Mouse (Mus musculus): ENCODE measurements around the gene Tuba1a. TPM values are rescaled to one million over a fixed set of nuclear protein-coding genes. Genes with fewer than 3 reads are reported as not detected.
A peak's percentile ranks its signal among the peaks of the same experiment; 100 is the strongest.

Gene Tuba1a
- polyA plus RNA-seq, 1 experiment from 2014 or later: 945 TPM

DNA sequence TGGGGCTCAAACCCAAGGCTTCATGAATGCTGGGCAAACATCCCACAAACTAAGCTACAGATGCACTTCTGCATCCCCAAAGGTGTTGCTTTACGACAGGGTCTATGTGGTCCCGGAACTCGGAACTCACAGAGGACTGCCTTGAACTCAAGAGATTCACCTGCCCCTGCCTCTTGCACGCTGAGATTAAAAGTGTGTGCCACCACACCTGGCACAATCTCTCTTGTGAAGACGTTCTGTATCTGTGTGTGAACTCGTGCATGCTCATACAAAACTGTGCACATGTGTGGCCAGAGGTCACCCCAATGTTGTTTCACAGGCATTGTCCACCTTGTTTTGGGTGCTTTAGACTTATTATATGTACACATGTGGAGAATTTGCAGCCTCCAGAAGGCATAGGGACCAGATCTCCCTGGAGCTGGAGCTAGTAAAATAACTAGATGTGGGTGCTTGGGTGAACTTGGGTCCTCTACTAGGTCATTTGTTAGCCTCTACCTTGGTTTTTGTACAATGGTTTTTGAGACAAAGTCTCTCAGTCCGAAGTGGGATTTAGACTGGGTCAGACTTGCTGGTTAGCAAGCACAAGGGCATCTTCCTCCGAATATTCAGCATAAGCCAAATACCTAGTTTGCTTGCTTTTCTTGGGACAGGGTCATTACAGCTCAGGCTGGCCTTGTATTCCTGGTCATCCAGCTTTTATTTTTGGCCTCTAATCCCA is 23.3 kb downstream of the Tuba1a start:
- no peaks in the 10 kb centered on the region for H3K9me3 ChIP-seq (ENCODE audit: low read length)
- DNase-seq (ENCODE audit: low spot score) (no peak), ATAC-seq (no peak)
- WGBS: 39% methylated on average over 8 of the region's 8 CpGs
- no peak for TF ChIP-seq EP300 (IDR thresholded peaks at IDR 0.05)
- no peak for TF ChIP-seq CTCF (IDR thresholded peaks at IDR 0.05)
- H3K36me3 ChIP-seq (ENCODE audit: insufficient read depth, low read length): no peaks in the 10 kb centered on the region
- no peak overlapping the region for H3K9ac ChIP-seq (replicated peaks; ENCODE audit: low read depth)
- H3K27ac ChIP-seq (ENCODE audit: low read length): no peak overlapping the region
- no peaks in the 10 kb centered on the region for H3K27me3 ChIP-seq (replicated peaks; ENCODE audit: insufficient read depth, low read length)
- no peak overlapping the region for H3K4me3 ChIP-seq (ENCODE audit: low read depth, low read length)
- H3K4me1 ChIP-seq (ENCODE audit: insufficient read depth, low read depth, low read length): peaks cover 5% of the 10 kb centered on the region; the same call in 1 of the 2 replicates
- no peak overlapping the region for H3K4me2 ChIP-seq (replicated peaks; ENCODE audit: low read depth, low read length)

DNA sequence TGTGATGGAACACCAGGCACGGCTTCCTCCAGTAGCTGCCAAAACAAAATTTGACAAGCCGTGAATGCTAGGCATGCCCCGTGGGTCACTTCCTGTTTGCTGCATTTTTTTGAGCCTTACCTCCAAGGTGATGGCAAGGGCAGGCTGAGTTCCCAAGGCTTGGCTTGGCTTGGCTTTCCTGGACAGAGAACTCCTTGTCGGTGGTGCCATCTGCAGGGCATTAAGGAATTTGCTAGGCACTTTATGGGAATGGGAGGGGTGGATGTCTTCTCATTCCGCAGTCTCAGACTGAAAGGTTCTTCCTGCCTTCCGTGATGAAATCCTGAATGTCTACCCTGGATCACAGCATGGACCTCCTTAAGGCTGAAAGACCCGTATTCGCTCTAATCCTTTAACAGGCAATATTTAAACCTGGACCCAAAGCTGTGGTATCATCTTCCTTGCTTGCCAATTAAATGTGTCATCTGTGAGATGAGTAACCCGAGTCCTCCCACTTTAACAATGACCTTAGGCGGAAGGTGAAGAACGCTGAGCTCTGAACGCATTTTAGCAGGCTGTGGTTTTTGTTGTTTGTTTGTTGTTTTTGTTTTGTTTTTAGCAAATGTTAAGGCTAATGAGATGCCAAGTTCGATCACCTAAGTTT is 24.8 kb downstream of the Tuba1a start:
- H3K36me3 ChIP-seq (ENCODE audit: insufficient read depth, low read length): no peaks in the 10 kb centered on the region
- H3K4me1 ChIP-seq (ENCODE audit: insufficient read depth, low read depth, low read length): no peaks in the 10 kb centered on the region; the same call in 1 of the 2 replicates
- DNase-seq (ENCODE audit: low spot score) (peak; percentile 96), ATAC-seq (peak; percentile 83)
- H3K27ac ChIP-seq (ENCODE audit: low read length): no peak overlapping the region
- no peak overlapping the region for H3K9ac ChIP-seq (replicated peaks; ENCODE audit: low read depth)
- 12% methylated on average over 13 of the region's 13 CpGs for WGBS
- H3K27me3 ChIP-seq (replicated peaks; ENCODE audit: insufficient read depth, low read length): no peaks in the 10 kb centered on the region
- H3K9me3 ChIP-seq (ENCODE audit: low read length): no peaks in the 10 kb centered on the region
- 0 out of 2 replicates have a peak overlapping the region, but pooled peaks have one; percentile 11 for H3K4me2 ChIP-seq (replicated peaks; ENCODE audit: low read depth, low read length)
- no peak overlapping the region for H3K4me3 ChIP-seq (ENCODE audit: low read depth, low read length)
- no peak for TF ChIP-seq EP300 (IDR thresholded peaks at IDR 0.05)
- TF ChIP-seq CTCF (IDR thresholded peaks at IDR 0.05): peak; percentile 85

- no peak for TF ChIP-seq CTCF (IDR thresholded peaks at IDR 0.05)
- DNase-seq (ENCODE audit: low spot score) (no peak), ATAC-seq (no peak)
- no peaks in the 10 kb centered on the region for H3K9me3 ChIP-seq (ENCODE audit: low read length)
- H3K4me2 ChIP-seq (replicated peaks; ENCODE audit: low read depth, low read length): no peak overlapping the region
- 71% methylated on average over 5 of the region's 5 CpGs for WGBS
- H3K27me3 ChIP-seq (replicated peaks; ENCODE audit: insufficient read depth, low read length): no peaks in the 10 kb centered on the region
- no peaks in the 10 kb centered on the region for H3K4me1 ChIP-seq (ENCODE audit: insufficient read depth, low read depth, low read length)
- no peak overlapping the region for H3K27ac ChIP-seq (ENCODE audit: low read length)
- no peak overlapping the region for H3K4me3 ChIP-seq (ENCODE audit: low read depth, low read length)
- no peaks in the 10 kb centered on the region for H3K36me3 ChIP-seq (ENCODE audit: insufficient read depth, low read length)
- H3K9ac ChIP-seq (replicated peaks; ENCODE audit: low read depth): no peak overlapping the region
Observed at GRCm38 (mm10) chr15:98927566-98927965, 25.9 kb downstream of the Tuba1a start.

DNA sequence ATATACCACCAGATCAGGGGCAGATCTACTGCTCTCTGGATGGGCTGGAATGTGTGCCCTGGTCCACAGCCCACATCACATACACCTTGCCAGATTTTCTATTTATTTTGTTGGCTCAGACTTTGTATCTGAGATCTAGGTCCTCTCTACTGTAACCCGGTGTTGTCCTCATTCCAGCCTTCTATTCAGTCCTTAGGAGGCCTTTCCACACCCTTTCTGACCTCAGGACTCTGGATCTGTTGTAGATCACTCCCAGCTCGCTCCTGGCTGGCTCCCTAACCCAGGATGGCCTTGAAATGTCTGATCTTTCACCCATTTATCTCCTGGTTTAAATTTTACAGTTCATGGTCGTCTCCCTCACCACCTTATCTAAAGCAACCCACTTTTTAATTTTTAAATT is 28.8 kb downstream of the Tuba1a start:
- Histone ChIP-seq H3K4me1 (ENCODE audit: insufficient read depth, low read depth, low read length) (no peaks in the 10 kb centered on the region), H3K9me3 (ENCODE audit: low read length) (no peaks in the 10 kb centered on the region), H3K36me3 (ENCODE audit: insufficient read depth, low read length) (no peaks in the 10 kb centered on the region), H3K4me2 (replicated peaks; ENCODE audit: low read depth, low read length) (no peak overlapping the region), H3K27ac (ENCODE audit: low read length) (no peak overlapping the region), H3K9ac (replicated peaks; ENCODE audit: low read depth) (no peak overlapping the region), H3K27me3 (replicated peaks; ENCODE audit: insufficient read depth, low read length) (no peaks in the 10 kb centered on the region), H3K4me3 (ENCODE audit: low read depth, low read length) (no peak overlapping the region)
- no peak for TF ChIP-seq EP300 (IDR thresholded peaks at IDR 0.05)
- TF ChIP-seq CTCF (IDR thresholded peaks at IDR 0.05): no peak
- no peak for ATAC-seq
- DNase-seq (ENCODE audit: low spot score): no peak
- 49% methylated on average over 3 of the region's 3 CpGs for WGBS

DNA sequence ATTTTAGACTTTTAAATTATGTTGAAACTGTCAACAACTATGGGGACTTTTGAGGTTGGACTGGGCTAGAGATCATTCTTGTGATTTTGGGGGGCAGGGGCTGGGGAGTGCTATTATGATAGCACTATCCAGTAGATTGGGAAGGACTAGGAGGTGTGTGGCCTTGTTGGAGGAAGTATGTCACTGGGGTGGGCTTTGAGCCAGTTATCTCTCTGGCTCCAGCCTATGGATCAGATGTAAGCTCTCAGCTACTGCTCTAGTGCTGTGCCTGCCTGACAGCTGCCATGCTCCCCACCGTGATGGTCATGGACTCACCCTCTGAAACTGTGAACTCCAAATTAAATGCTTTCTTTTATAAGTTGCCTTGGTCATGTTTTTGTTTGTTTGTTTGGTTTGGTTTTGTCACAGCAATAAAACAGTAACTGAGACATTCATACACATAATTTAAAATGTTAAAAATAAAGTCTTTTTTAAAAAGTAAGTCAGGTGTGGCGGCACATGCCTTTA is 30.4 kb downstream of the Tuba1a start:
- Histone ChIP-seq H3K9me3 (ENCODE audit: low read length) (no peaks in the 10 kb centered on the region), H3K9ac (replicated peaks; ENCODE audit: low read depth) (no peak overlapping the region)

DNA sequence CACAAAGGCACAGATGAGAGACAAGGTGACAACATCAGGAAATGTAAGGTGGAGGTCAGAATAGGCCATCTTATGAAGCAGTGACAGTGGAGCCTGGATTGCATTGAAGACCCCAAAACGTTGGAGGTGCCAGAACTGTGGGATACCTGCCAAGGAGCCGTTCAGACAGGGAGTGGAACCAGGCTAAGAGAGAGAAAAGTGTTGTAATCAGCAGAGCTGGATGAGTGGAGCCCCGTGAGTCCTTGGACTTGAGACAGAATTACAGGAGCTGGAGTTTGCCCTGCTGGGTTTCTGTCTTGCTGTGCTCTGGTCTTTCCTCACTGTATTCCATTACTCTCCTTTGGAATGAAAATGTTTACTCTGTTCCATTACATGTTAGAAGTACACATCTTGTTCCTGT is 30.9 kb downstream of the Tuba1a start:
- no peak overlapping the region for H3K9ac ChIP-seq (replicated peaks; ENCODE audit: low read depth)
- DNase-seq (ENCODE audit: low spot score) (peak; percentile 57), ATAC-seq (no peak)
- no peaks in the 10 kb centered on the region for H3K36me3 ChIP-seq (ENCODE audit: insufficient read depth, low read length)
- no peak overlapping the region for H3K27ac ChIP-seq (ENCODE audit: low read length)
- no peaks in the 10 kb centered on the region for H3K4me1 ChIP-seq (ENCODE audit: insufficient read depth, low read depth, low read length)
- no peaks in the 10 kb centered on the region for H3K9me3 ChIP-seq (ENCODE audit: low read length)
- no peak overlapping the region for H3K4me2 ChIP-seq (replicated peaks; ENCODE audit: low read depth, low read length)
- no peaks in the 10 kb centered on the region for H3K27me3 ChIP-seq (replicated peaks; ENCODE audit: insufficient read depth, low read length)
- 20% methylated on average over 3 of the region's 3 CpGs for WGBS
- no peak overlapping the region for H3K4me3 ChIP-seq (ENCODE audit: low read depth, low read length)
- TF ChIP-seq EP300 (IDR thresholded peaks at IDR 0.05): no peak
- no peak for TF ChIP-seq CTCF (IDR thresholded peaks at IDR 0.05)

More for the DNA sequence above, 30.4 kb downstream of the Tuba1a start:
- 75% methylated on average over 2 of the region's 2 CpGs for WGBS
- Histone ChIP-seq H3K4me1 (ENCODE audit: insufficient read depth, low read depth, low read length) (no peaks in the 10 kb centered on the region), H3K4me3 (ENCODE audit: low read depth, low read length) (no peak overlapping the region), H3K27ac (ENCODE audit: low read length) (no peak overlapping the region), H3K4me2 (replicated peaks; ENCODE audit: low read depth, low read length) (no peak overlapping the region), H3K27me3 (replicated peaks; ENCODE audit: insufficient read depth, low read length) (no peaks in the 10 kb centered on the region), H3K36me3 (ENCODE audit: insufficient read depth, low read length) (no peaks in the 10 kb centered on the region)
- DNase-seq (ENCODE audit: low spot score) (no peak), ATAC-seq (no peak)
- TF ChIP-seq EP300 (IDR thresholded peaks at IDR 0.05) (no peak), CTCF (IDR thresholded peaks at IDR 0.05) (no peak)

Measured in lung, postnatal 0 days (tissue).